8 mouse cellular contexts compared by ENCODE assay signal in genomic region chr3:20509192-20509591, GRCm38 (mm10).
DNase-seq lines count a peak whose midpoint lies in the region; ATAC-seq lines count a peak whose summit lies in the region.

No protein-coding gene starts in this region.

- intact Hi-C loops in left cerebral cortex, postnatal 25 days (cut with DNase I): loop anchor here (2.0 kb wide), 1 partner anchor 604 kb away; no protein-coding TSS in a partner anchor

- 0% methylated on average over 2 of the region's 2 CpGs for WGBS in midbrain, embryonic 14.5 days

- no peak; the same call in 1 of the 2 replicates for ATAC-seq in midbrain, embryonic 14.5 days (ENCODE audit: low FRiP score, low TSS enrichment)

- no peak overlapping the region for H3K9ac ChIP-seq in midbrain, embryonic 14.5 days (replicated peaks; ENCODE audit: low read length)

- no peaks in the 10 kb centered on the region for H3K9me3 ChIP-seq in midbrain, embryonic 14.5 days (ENCODE audit: control insufficient read depth, low read length)

- H3K27me3 ChIP-seq in midbrain, embryonic 14.5 days (ENCODE audit: control insufficient read depth, insufficient read depth, low read length): no peaks in the 10 kb centered on the region

- H3K4me2 ChIP-seq in midbrain, embryonic 14.5 days (ENCODE audit: low read length): no peak overlapping the region

- no peak overlapping the region for H3K4me3 ChIP-seq in midbrain, embryonic 14.5 days (replicated peaks; ENCODE audit: low read depth, low read length)

- DNase-seq in heart, adult 18-20 months: peak; percentile 36 to 61
- DNase-seq in heart, adult 11 months: no peak
- DNase-seq in cerebellum, postnatal 25 days: peak; percentile 30 to 73
- DNase-seq in gastrocnemius, adult 8-10 months (ENCODE audit: low spot score in 2 of 2): peak; percentile 53 to 58
- DNase-seq in kidney, adult 11 months: peak; percentile 14
- peak; percentile 77 to 79 for DNase-seq in left cerebral cortex, postnatal 25 days (ENCODE audit: low spot score in 2 of 2)
- DNase-seq in midbrain, embryonic 14.5 days: peak; percentile 83
- peak; percentile 12 to 74 for DNase-seq in spleen, postnatal 10 days (ENCODE audit: low spot score in 2 of 2)

- H3K36me3 ChIP-seq in midbrain, embryonic 14.5 days (ENCODE audit: control insufficient read depth, insufficient read depth, low read length): no peaks in the 10 kb centered on the region

- no peaks in the 10 kb centered on the region for H3K4me1 ChIP-seq in midbrain, embryonic 14.5 days (ENCODE audit: control insufficient read depth, insufficient read depth, low read length)

- H3K27ac ChIP-seq in midbrain, embryonic 14.5 days (replicated peaks; ENCODE audit: low read depth, low read length): no peak overlapping the region
